Mouse (Mus musculus) heart, postnatal 4 days (tissue): ENCODE measurements around the gene Cst7. TPM values are rescaled to one million over a fixed set of nuclear protein-coding genes. Genes with fewer than 3 reads are reported as not detected.
"Not testable (repeated sequence)": the region's sequence is repeated elsewhere in the genome, so short reads cannot be mapped to it uniquely, and the experiment has no call there.

ENCODE experiments used
- DNase-seq: peaks from one replicate; pipeline ENCODE4 v3.0.0; 2021
- total RNA-seq, 2 experiments: library from RNA; stranded (reverse); gene quantifications; 2 replicates each; pipeline ENCODE4 v1.2.3; 2021

Cst7 gene
- total RNA-seq = not detected

GRCm38 (mm10) chr2:150569847-150570590 lies at the start of gene Cst7:
Gene Cst7, plus strand, starts transcription at chr2:150570415.
- peak; percentile 3 for DNase-seq

- DNase-seq = no peak
These were observed 44.5 kb upstream of the Cst7 start for GRCm38 (mm10) chr2:150525703-150526207.

- DNase-seq = not testable (repeated sequence)
These were observed 20.6 kb upstream of the Cst7 start for GRCm38 (mm10) chr2:150549576-150549975.

GRCm38 (mm10) chr2:150558568-150558967 lies 11.6 kb upstream of the Cst7 start:
- DNase-seq = peak; percentile 21

GRCm38 (mm10) chr2:150567051-150567450 lies 3.2 kb upstream of the Cst7 start:
- DNase-seq = no peak

- peak; percentile 1 for DNase-seq
These were observed 546 bp downstream of the Cst7 start for GRCm38 (mm10) chr2:150570761-150571160.

GRCm38 (mm10) chr2:150572463-150572862 lies 2.2 kb downstream of the Cst7 start:
- peak; percentile 2 for DNase-seq

GRCm38 (mm10) chr2:150576256-150576655 lies 6.0 kb downstream of the Cst7 start:
- DNase-seq = no peak

GRCm38 (mm10) chr2:150578603-150579002 lies 8.4 kb downstream of the Cst7 start:
- DNase-seq = no peak

GRCm38 (mm10) chr2:150579628-150580027 lies 9.4 kb downstream of the Cst7 start:
- DNase-seq = no peak

GRCm38 (mm10) chr2:150589076-150589475 lies 18.9 kb downstream of the Cst7 start:
- DNase-seq = no peak

GRCm38 (mm10) chr2:150595411-150596190 lies 25.4 kb downstream of the Cst7 start:
- no peak for DNase-seq

- peak; percentile 19 for DNase-seq
These were observed 30.0 kb downstream of the Cst7 start for GRCm38 (mm10) chr2:150600263-150600662.

GRCm38 (mm10) chr2:150602166-150602565 lies 32.0 kb downstream of the Cst7 start:
- peak; percentile 43 for DNase-seq

GRCm38 (mm10) chr2:150604802-150605201 lies 34.6 kb downstream of the Cst7 start:
- no peak for DNase-seq

- no peak for DNase-seq
These were observed 36.9 kb downstream of the Cst7 start for GRCm38 (mm10) chr2:150607086-150607485.

GRCm38 (mm10) chr2:150608087-150608799 lies 38.0 kb downstream of the Cst7 start, which contains the start of gene Apmap:
Gene Apmap, minus strand, starts transcription at chr2:150608567.
- DNase-seq = peak; percentile 98

GRCm38 (mm10) chr2:150608872-150609560 lies 38.8 kb downstream of the Cst7 start:
- peak; percentile 72 for DNase-seq

- DNase-seq = no peak
These were observed 39.9 kb downstream of the Cst7 start for GRCm38 (mm10) chr2:150610097-150610496.

- DNase-seq = no peak
These were observed 51.5 kb downstream of the Cst7 start for GRCm38 (mm10) chr2:150621698-150622097.

GRCm38 (mm10) chr2:150623957-150624356 lies 53.7 kb downstream of the Cst7 start:
- DNase-seq = no peak

GRCm38 (mm10) chr2:150624926-150625325 lies 54.7 kb downstream of the Cst7 start:
- DNase-seq = no peak
